Mouse (Mus musculus) left cerebral cortex, postnatal 25 days (tissue): ENCODE measurements around the gene Akap6. TPM values are rescaled to one million over a fixed set of nuclear protein-coding genes. Genes with fewer than 3 reads are reported as not detected.
"Not testable (repeated sequence)": the region's sequence is repeated elsewhere in the genome, so short reads cannot be mapped to it uniquely, and the experiment has no call there.

Experiments
- DNase-seq, 2 experiments: peaks; one replicate each; pipeline ENCODE4 v3.0.0; 2022; ENCODE audit warnings: low spot score in 2 of 2, mixed read lengths in 1 of 2
- intact Hi-C: fragments of 180-260 bp; cut with DNase I; formaldehyde crosslinking; loops from one replicate; pipeline ENCODE4 v1.15.1; 2025
- total RNA-seq, 2 experiments: library from RNA; stranded (reverse); gene quantifications; 2 replicates each; pipeline ENCODE4 v1.2.3; 2021

Akap6 gene
- total RNA-seq, 2 experiments from 2014 or later, result 170 to 176 TPM

GRCm38 (mm10) chr12:52704810-52705209 lies 5.6 kb downstream of the Akap6 start:
- intact Hi-C loops, result loop anchor here (5.0 to 10.0 kb wide), 3 partner anchors 112 to 190 kb away; no protein-coding TSS in a partner anchor
- DNase-seq, result no peak

- no peak for DNase-seq
- intact Hi-C loops, result no loop called here
Observed at GRCm38 (mm10) chr12:52711382-52711781, 12.2 kb downstream of the Akap6 start.

- intact Hi-C loops, result no loop called here
- no peak for DNase-seq
Observed at GRCm38 (mm10) chr12:52711857-52712640, 12.9 kb downstream of the Akap6 start.

DNA sequence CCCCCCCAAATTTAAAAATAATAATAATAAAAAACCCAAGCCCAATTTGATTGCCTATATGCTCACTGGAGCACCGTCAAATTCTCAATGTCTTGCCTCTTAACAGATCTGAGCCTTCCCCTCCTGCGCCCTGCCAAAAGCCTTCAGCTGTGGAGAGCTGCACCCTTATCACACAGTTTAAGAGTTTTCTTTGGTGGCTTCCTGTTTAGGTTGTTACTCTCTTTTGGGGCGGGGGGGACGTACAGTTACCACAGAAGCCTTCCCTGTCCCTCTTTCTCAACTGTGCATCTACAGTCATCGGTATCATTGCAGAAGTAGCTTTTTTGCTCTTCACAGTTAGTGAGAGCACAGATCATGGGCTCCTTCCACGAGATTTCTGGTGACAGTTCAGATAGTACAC lies 19.2 kb downstream of the Akap6 start:
- intact Hi-C loops, result no loop called here
- no peak for DNase-seq

DNA sequence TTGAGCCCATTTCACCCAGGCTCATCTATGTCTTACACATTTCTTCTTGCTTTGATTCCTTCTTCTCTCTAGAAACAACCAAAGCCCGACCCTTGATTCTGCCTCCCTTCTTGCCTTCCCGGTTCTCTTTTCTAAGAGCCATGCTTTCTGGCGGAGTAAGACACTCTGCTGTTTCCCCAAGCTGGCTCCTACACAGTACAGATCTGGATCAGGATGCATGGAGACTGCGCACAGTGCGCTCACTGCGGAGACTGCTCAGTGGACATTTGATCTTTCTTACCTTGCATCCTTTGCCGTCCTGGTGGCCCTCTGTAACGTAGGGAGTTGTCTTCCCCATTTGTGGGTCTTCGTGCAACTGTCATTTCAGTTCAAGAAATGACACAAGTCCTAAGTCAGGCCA lies 20.0 kb downstream of the Akap6 start:
- intact Hi-C loops, result no loop called here
- peak in 1 of 2 experiments; percentile 29 for DNase-seq

DNA sequence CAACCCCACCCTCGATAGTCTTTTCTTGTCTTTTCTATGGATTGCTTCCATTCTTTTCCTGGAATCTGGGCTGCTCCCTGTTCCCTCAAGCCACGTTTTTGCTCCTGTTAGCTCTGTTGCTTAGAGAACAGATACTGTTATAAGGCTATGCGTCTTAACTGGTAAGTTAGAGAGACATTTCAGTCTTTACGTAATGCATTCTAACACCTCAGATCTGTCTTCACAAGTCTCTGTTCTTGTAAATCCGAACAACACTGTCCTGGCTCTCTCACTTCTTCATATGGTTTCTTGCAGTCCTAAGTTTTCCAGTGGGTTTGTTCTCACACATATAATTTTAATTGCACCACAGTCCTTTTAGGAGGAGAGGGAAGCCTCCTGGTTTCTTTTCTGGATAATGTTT lies 20.5 kb downstream of the Akap6 start:
- peak in 1 of 2 experiments; percentile 62 for DNase-seq
- intact Hi-C loops, result no loop called here

DNA sequence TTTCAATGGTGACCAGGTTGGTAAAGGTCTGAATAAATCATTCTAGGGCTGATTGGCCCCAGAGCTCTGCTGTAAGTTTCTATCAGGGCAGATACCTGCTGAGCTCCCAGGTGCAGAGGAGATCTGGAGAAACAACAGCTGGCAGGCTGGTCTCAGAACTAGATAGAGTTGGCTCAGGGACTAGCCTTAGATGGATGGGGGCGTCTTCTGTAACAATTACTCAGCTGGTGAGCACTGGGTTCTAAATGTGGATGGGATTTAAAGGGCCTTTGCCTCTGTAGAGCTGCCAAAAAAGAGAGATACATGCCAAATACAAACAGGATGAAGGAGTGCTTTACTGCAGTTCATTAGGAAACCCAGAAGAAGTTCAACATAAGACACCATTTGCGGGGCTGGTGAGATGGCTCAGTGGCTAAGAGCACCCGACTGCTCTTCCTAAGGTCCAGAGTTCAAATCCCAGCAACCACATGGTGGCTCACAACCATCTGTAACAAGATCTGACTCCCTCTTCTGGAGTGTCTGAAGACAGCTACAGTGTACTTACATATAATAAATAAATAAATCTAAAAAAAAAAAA lies 24.9 kb downstream of the Akap6 start:
- DNase-seq, intact Hi-C loops: not testable (repeated sequence)

DNA sequence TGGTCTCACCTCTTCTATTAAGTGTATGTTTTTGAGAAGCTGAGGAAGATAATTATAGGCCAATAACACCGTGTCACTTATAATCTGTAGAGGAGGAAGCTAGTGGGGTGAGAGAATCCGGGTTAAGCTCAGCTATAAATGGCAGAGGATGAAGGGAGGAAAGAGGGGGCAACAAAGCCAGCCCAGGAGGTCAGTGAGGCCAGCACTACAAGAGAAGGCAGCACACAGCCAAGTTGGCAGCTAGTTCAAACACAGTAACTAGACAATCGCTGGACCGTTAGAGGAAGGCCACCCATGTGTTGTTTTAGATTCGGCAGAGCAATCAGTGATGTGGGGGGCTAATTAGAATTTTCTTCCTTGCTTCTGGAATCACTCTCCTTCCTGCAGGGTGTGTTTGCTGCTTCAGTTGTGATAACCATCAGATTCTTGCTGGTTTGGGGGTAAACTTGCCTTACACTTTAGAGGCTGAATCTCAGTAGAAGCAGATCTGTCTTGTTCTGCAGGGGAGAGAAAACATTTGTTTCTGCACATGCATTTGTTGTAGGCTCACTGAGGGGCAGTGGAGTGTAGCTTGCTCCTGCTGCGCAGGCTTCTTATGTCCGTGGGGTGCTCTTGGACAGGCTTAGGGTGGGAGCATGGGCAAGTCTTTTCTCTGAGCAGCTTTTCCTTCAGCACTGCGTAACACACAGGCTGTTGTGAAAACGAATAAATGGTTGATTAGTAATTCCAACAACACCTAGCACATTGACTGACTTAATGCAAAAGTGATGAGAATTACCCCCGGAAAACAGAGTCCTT lies 27.4 kb downstream of the Akap6 start:
- intact Hi-C loops, result no loop called here

DNA sequence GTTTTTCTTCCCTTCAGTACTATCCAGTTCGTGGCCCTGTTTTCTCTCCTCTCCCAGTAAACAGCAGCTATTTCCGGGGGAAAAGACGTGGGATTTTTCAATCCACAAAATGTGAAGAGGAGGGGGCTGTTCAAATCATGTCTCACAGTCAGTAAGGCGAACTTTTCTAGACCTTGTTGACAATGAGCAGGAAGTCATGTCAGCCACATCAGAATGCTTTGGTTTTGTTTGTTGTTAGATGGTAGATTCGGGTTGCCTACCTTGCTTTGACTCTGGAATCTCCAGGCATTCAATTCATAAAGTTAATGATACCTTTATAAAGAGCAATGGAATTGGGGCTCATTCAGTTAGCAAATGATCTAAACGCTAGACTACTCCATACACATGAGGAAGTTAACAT lies 30.2 kb downstream of the Akap6 start:
- intact Hi-C loops, result no loop called here

More for the DNA sequence above, 27.4 kb downstream of the Akap6 start:
- DNase-seq, result no peak

DNA sequence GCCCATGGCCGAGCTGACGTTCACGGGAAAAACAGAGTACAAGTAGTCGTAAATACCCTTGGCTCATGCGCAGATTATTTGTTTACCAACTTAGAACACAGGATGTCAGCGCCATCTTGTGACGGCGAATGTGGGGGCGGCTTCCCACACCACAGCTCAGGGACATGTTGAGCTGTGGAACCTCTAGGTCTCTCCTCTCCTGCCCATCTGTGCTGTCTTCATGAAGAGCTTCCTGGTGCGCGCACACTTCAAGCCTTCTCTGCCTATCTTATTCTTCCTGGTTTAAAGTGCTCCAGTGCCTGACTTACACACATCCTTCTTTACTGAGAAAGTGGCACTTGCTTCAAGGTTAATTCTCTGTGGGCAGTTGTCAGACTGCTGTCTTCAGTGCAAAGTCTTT lies 36.0 kb downstream of the Akap6 start:
- not testable (repeated sequence) for DNase-seq

More for the DNA sequence above, 30.2 kb downstream of the Akap6 start:
- DNase-seq, result no peak

DNA sequence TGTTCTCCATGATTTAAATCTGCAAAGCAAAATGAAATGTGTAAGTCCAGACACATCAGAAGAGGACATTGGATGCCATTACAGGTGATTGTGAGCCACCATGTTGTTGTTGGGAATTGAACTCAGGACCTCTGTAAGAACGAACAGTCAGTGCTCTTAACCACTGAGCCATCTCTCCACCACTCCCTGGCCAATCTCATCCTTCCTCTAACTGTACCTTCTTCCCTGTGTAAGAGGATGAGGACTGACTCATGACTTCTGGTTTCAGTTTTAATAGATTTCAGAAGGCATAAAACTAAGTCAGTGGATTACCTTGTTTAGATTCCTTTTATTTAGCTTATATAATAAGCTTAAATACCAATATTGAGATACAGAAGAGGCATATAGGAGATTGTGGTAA lies 38.0 kb downstream of the Akap6 start:
- intact Hi-C loops, result no loop called here
- DNase-seq, result no peak

More for the DNA sequence above, 36.0 kb downstream of the Akap6 start:
- intact Hi-C loops, result not testable (repeated sequence)

DNA sequence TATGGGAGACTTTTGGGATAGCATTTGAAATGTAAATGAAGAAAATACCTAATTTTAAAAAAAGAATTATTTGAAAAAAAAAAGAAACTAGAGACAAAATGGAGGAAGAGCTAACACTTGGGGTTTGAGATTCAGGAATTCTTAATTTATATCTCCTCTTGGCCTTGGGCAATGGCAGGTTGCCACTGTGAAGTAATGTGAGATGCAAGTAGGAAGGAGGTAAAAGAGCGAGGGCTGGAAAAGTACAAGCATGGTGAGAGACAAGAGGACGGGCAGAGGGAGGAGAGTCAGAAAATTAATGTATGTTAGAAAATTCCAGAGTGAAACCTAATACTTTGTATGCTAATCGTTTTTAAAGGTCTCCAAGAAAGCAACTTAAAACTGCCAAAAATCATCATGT lies 40.1 kb downstream of the Akap6 start:
- intact Hi-C loops, result no loop called here
- DNase-seq, result no peak

DNA sequence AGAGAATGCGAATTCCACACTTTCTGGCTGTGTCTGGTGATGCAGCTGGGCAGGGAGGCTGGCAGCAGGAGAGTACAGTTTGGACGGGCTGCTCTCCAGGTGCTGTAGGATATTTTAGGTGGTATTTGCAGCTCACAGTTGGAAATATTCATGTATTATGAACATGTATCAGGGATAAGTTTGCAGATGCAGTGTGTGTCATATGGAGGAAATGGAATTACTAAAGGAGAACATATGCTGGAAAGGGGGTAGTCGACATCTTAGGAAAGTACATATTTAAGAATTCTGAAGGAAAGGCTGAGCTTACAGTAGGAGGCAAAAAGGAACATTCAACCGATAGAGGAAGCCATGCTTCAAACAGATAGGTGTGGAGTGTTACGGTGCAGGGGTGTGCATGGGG lies 42.6 kb downstream of the Akap6 start:
- peak in 1 of 2 experiments; percentile 60 for DNase-seq

GRCm38 (mm10) chr12:52750006-52750405 lies 50.8 kb downstream of the Akap6 start:
- DNase-seq, result no peak
- intact Hi-C loops, result no loop called here

More for the DNA sequence above, 42.6 kb downstream of the Akap6 start:
- intact Hi-C loops, result no loop called here

- intact Hi-C loops, result no loop called here
- DNase-seq, result no peak
Observed at GRCm38 (mm10) chr12:52755649-52756048, 56.5 kb downstream of the Akap6 start.

GRCm38 (mm10) chr12:52757881-52758280 lies 58.7 kb downstream of the Akap6 start:
- no peak for DNase-seq
- intact Hi-C loops, result no loop called here

GRCm38 (mm10) chr12:52764046-52764445 lies 64.9 kb downstream of the Akap6 start:
- intact Hi-C loops, result no loop called here
- DNase-seq, result no peak

DNA sequence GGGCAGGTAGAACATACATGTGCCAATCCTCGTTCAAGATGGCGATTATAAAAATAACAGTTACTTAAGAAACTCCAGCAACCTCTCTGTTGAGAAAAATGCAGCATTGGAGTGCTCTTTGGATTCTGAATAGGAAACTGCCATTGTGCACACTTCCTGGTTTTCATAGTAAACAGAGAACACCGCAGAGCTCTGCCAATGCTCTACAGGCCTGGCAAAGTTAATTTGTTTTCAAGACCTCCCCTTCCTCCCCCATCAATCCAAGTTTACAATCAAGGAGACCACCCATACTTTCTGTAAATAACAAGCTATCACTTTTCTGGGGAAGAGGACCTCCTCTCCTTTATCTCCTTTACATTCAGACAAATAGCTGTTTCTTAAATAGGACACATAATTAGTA lies 65.6 kb downstream of the Akap6 start:
- no peak for DNase-seq
- intact Hi-C loops, result no loop called here

DNA sequence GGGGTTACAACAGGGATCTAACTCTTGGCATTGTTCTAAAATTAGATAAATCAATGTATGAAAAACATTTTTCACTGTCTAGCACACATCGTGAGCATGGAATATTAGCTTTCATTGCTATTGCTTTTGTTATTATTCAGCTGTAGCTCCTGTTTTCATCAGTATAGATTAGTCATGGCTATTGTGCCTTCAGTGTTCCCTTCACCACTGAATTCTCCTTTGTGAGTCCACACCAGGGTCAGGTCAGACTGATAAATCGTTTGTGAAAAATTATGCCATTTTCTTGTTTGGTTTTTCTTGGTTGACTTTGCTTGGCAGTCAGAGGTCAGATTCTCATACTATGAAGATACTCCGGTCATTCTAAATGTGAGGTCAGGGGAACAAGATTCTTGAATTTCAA lies 70.4 kb downstream of the Akap6 start:
- no peak for DNase-seq
- intact Hi-C loops, result no loop called here

- intact Hi-C loops, result no loop called here
Observed at GRCm38 (mm10) chr12:52771931-52772330, 72.7 kb downstream of the Akap6 start.

More at GRCm38 (mm10) chr12:52771931-52772330, 72.7 kb downstream of the Akap6 start:
- no peak for DNase-seq
